Mouse (Mus musculus) 3T3-L1 (cell line): Measurements from ENCODE around the gene Atf6.

ENCODE experiments used
- DNase-seq: peaks from one replicate; pipeline ENCODE4 v3.0.0-alpha.2; 2015; ENCODE audit warnings: low read depth, low spot score

Gene Atf6

GRCm38 (mm10) chr1:170664620-170665185, 202.9 kb downstream of the Atf6 start:
- peak; percentile 98 for DNase-seq

GRCm38 (mm10) chr1:170659260-170659659, 208.3 kb downstream of the Atf6 start:
- DNase-seq, result no peak

- DNase-seq, result no peak
Observed at GRCm38 (mm10) chr1:170657643-170658314, 209.8 kb downstream of the Atf6 start.

GRCm38 (mm10) chr1:170657228-170657521, 210.4 kb downstream of the Atf6 start:
- DNase-seq, result no peak

GRCm38 (mm10) chr1:170656518-170657227, 210.9 kb downstream of the Atf6 start:
- no peak for DNase-seq

- peak; percentile 15 for DNase-seq
Observed at GRCm38 (mm10) chr1:170655280-170655917, 212.2 kb downstream of the Atf6 start.
